Mouse (Mus musculus): Measurements from ENCODE around the gene Brinp2.

DNA sequence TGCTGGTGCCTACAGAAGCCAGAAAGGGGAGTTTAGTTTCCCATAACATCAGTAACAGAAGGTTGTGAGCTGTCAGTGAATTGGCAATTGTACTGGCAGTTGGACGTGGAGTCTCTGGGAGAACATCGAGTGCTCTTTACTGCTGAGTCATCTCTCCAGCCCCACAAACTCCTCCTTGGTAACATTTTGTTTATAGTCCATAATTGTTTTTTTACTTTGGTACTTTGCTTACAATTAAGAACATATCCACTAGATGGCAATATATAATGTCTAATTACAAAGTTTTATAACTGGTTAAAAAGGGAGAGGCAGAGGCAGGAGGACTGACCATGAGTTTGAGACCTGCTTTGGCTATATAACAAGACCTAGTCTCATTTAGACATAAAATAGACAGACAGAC, 148.5 kb downstream of the Brinp2 start:
- TF ChIP-seq CTCF (IDR thresholded peaks at IDR 0.05; ENCODE audit: borderline replicate concordance, insufficient read depth, low read length) (no peak), POLR2A (IDR thresholded peaks at IDR 0.05; ENCODE audit: low read depth, low read length) (no peak)

Data from embryonic fibroblast, embryonic 13.5 days (primary cell).